Mouse (Mus musculus): ENCODE measurements at regions not wholly inside any gene's neighbourhood (a gene's known extent, or its start where the extent isn't known, plus 50 kb on each side); places are given as distances from the start of the nearest gene placed in this dataset.

- no peak for DNase-seq (ENCODE audit: low read depth in 2 of 2, low spot score in 2 of 2)
These were observed 318.1 kb downstream of the Wdr11 start for GRCm38 (mm10) chr7:129909730-129910129.

- no peak for DNase-seq (ENCODE audit: low read depth in 2 of 2, low spot score in 2 of 2)
These were observed 319.2 kb downstream of the Wdr11 start for GRCm38 (mm10) chr7:129910826-129911225.

GRCm38 (mm10) chr7:129914871-129915270 lies 323.2 kb downstream of the Wdr11 start:
- DNase-seq (ENCODE audit: low read depth in 2 of 2, low spot score in 2 of 2), result no peak

GRCm38 (mm10) chr7:129918240-129919200 lies 326.9 kb downstream of the Wdr11 start:
- no peak for DNase-seq (ENCODE audit: low read depth in 2 of 2, low spot score in 2 of 2)

- DNase-seq (ENCODE audit: low read depth in 2 of 2, low spot score in 2 of 2), result no peak
These were observed 330.6 kb downstream of the Wdr11 start for GRCm38 (mm10) chr7:129922291-129922690.

- no peak for DNase-seq (ENCODE audit: low read depth in 2 of 2, low spot score in 2 of 2)
These were observed 345.1 kb downstream of the Wdr11 start for GRCm38 (mm10) chr7:129936731-129937130.

- DNase-seq (ENCODE audit: low read depth in 2 of 2, low spot score in 2 of 2), result no peak
These were observed 346.1 kb downstream of the Wdr11 start for GRCm38 (mm10) chr7:129937715-129938114.

GRCm38 (mm10) chr7:129938141-129938540 lies 346.5 kb downstream of the Wdr11 start:
- DNase-seq (ENCODE audit: low read depth in 2 of 2, low spot score in 2 of 2), result no peak

GRCm38 (mm10) chr7:129939266-129939665 lies 347.6 kb downstream of the Wdr11 start:
- DNase-seq (ENCODE audit: low read depth in 2 of 2, low spot score in 2 of 2), result no peak

GRCm38 (mm10) chr7:129941311-129942029 lies 349.8 kb downstream of the Wdr11 start:
- DNase-seq (ENCODE audit: low read depth in 2 of 2, low spot score in 2 of 2), result no peak

GRCm38 (mm10) chr7:129948613-129949110 lies 357.0 kb downstream of the Wdr11 start:
- DNase-seq (ENCODE audit: low read depth in 2 of 2, low spot score in 2 of 2), result no peak

GRCm38 (mm10) chr7:129950456-129950855 lies 358.8 kb downstream of the Wdr11 start:
- DNase-seq (ENCODE audit: low read depth in 2 of 2, low spot score in 2 of 2), result no peak

- no peak for DNase-seq (ENCODE audit: low read depth in 2 of 2, low spot score in 2 of 2)
These were observed 366.7 kb downstream of the Wdr11 start for GRCm38 (mm10) chr7:129958379-129958778.

- no peak for DNase-seq (ENCODE audit: low read depth in 2 of 2, low spot score in 2 of 2)
These were observed 370.9 kb downstream of the Wdr11 start for GRCm38 (mm10) chr7:129962575-129962974.

GRCm38 (mm10) chr7:129964192-129964591 lies 372.5 kb downstream of the Wdr11 start:
- DNase-seq (ENCODE audit: low read depth in 2 of 2, low spot score in 2 of 2), result no peak

- DNase-seq (ENCODE audit: low read depth in 2 of 2, low spot score in 2 of 2), result no peak
These were observed 373.8 kb downstream of the Wdr11 start for GRCm38 (mm10) chr7:129965281-129966051.

GRCm38 (mm10) chr7:129966771-129967170 lies 375.1 kb downstream of the Wdr11 start:
- no peak for DNase-seq (ENCODE audit: low read depth in 2 of 2, low spot score in 2 of 2)

- DNase-seq (ENCODE audit: low read depth in 2 of 2, low spot score in 2 of 2), result no peak
These were observed 378.5 kb downstream of the Wdr11 start for GRCm38 (mm10) chr7:129970201-129970600.

GRCm38 (mm10) chr7:129974206-129974605 lies 382.5 kb downstream of the Wdr11 start:
- DNase-seq (ENCODE audit: low read depth in 2 of 2, low spot score in 2 of 2), result no peak

GRCm38 (mm10) chr7:129974837-129975236 lies 383.2 kb downstream of the Wdr11 start:
- DNase-seq (ENCODE audit: low read depth in 2 of 2, low spot score in 2 of 2), result no peak

All from CD8-positive naive resting alpha-beta T cell, adult 2 months (primary cell).